Mouse (Mus musculus) frontal cortex, postnatal 14 days (tissue): ENCODE data around the gene Isoc2a.
A peak's percentile ranks its signal among the peaks of the same experiment; 100 is the strongest.

Source experiments
- DNase-seq, 2 experiments: peaks; one replicate each; pipeline ENCODE4 v3.0.0; 2022; ENCODE audit warnings: low spot score in 2 of 2

Isoc2a gene

GRCm38 (mm10) chr7:4936832-4937231 is 59.9 kb downstream of the Isoc2a start:
- no peak for DNase-seq

DNA sequence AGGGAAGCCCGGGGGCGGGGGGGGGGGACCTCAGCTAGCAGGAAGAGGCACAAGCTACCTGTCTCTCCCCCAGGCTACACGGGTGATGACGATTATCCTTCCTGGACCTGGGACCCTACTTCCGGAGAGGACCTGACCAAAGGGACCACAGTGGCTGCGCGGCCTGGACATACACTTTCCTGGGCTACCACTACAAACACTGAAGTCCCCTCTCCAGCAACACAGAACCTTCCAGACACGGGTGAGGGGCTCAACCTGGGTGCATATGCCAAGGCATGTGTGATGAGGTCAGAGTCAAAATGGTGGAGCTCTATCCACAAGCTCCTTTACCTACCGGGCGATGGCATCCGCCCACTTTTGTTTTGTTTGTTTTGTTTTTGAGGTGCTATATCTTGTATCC is 60.4 kb downstream of the Isoc2a start:
- DNase-seq: no peak

DNA sequence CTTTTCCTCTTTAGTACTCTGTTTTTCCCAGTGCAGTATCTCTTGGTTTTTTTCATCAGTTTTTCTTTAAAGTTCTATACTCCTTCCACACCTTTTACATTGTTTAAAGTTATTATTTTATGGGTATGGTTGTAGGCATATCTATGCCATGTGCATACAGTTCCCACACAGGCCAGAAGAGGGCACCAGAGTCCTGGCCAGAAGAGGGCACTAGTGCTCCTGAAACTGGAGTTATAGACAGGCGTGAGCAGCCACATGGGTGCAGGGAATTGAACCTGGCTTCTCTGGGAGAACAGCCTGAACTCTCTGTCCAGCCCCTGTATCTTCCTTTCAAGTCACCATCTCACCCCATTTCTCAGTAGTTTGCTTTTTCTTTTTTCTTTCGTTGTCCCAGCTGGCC is 61.5 kb downstream of the Isoc2a start:
- DNase-seq: peak in 1 of 2 experiments; percentile 45

DNA sequence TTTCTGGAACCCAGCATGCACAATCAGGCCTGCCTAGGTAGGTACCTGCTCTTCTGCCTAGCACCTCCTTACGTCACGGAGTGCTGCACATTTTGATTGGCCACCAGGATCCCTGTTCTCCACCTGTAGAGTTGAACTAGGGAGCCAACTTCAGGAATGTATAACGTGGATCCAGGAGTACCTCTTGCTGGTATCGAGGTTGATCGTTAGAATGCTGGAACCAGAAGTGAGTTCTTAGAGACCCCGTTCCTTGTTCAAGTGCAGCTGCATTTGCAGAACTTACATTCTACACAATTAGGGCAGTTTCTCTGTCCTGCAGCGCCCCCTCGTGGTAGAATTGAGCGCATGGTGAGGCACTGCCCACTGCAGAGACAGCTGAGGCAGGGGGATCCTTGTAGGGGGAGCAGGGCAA is 63.1 kb downstream of the Isoc2a start:
- peak in 1 of 2 experiments; percentile 77 for DNase-seq

DNA sequence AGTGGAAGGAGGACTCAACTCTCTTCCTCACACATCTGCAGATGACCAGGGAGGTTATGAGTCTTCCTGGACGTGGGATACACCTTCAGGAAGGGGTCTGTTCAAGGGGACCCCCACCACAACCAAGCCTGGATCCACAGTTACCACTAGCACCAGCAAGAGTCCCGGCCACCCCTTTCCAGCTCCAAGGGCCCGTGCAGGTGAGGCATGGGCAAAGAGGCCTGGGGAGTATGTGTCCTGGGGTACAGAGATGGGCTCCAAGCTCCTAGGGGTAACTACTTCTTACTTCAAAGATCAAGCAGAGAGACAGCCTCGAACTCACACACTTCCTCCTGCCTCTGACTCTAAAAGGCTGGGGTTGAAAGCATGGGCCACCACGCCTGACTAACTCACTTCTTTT is 65.7 kb downstream of the Isoc2a start:
- DNase-seq: no peak

DNA sequence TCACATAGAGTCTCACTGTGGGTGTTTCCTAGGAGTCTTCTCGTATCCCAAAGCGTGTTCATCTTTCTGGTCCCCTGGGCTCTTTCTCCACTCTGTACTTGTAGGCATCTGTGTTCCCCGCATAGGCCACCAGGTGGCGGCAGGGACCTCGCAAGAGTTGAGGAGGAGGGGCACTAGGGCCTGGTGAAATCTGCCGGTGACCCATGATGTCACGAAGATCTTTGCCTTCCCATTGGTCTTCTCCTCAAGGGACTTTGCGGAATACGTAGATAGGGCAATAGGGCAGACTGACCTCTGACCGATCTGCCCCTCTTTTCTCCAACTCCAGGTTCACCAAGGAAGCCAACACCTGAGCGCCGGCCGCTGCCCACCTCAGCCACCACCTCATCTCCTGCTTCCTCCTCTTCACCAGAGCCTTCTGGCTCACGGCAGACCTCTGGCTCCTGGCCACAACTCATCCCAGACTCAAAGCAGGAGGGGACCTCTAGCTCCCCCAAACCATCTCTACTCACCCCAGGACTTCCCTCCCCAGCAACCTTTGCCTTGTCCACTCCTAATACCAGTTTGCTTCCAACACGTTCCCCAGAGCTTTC is 66.4 kb downstream of the Isoc2a start:
- DNase-seq: peak; percentile 85 to 87
